Mouse (Mus musculus): ENCODE measurements around the gene Bbip1.

Gene Bbip1

GRCm38 (mm10) chr19:53891569-53891968, 52.9 kb downstream of the Bbip1 start:
- peak in 1 of 2 experiments; percentile 39 for DNase-seq (ENCODE audit: low spot score in 2 of 2)

GRCm38 (mm10) chr19:53890781-53891251, 53.6 kb downstream of the Bbip1 start:
- DNase-seq (ENCODE audit: low spot score in 2 of 2) = peak; percentile 51 to 74

- DNase-seq (ENCODE audit: low spot score in 2 of 2) = no peak
Observed at GRCm38 (mm10) chr19:53890274-53890673, 54.2 kb downstream of the Bbip1 start.

- peak in 1 of 2 experiments; percentile 20 for DNase-seq (ENCODE audit: low spot score in 2 of 2)
Observed at GRCm38 (mm10) chr19:53889555-53889954, 54.9 kb downstream of the Bbip1 start.

- peak in 1 of 2 experiments; percentile 13 for DNase-seq (ENCODE audit: low spot score in 2 of 2)
Observed at GRCm38 (mm10) chr19:53888331-53888730, 56.1 kb downstream of the Bbip1 start.

- no peak for DNase-seq (ENCODE audit: low spot score in 2 of 2)
Observed at GRCm38 (mm10) chr19:53887822-53888221, 56.6 kb downstream of the Bbip1 start.

GRCm38 (mm10) chr19:53886576-53887370, 57.7 kb downstream of the Bbip1 start:
- peak in 1 of 2 experiments; percentile 31 for DNase-seq (ENCODE audit: low spot score in 2 of 2)

GRCm38 (mm10) chr19:53885450-53885849, 59.0 kb downstream of the Bbip1 start:
- DNase-seq (ENCODE audit: low spot score in 2 of 2) = no peak

- no peak for DNase-seq (ENCODE audit: low spot score in 2 of 2)
Observed at GRCm38 (mm10) chr19:53881786-53882185, 62.6 kb downstream of the Bbip1 start.

GRCm38 (mm10) chr19:53880460-53880859, 64.0 kb downstream of the Bbip1 start:
- no peak for DNase-seq (ENCODE audit: low spot score in 2 of 2)

Data from spleen, postnatal 10 days (tissue).